Mouse (Mus musculus): ENCODE data around the gene Capn13. TPM values are rescaled to one million over a fixed set of nuclear protein-coding genes. Genes with fewer than 3 reads are reported as not detected.

The Capn13 gene
- 1.0 and 1.2 TPM in 2 replicates for polyA plus RNA-seq (2015; fragmentation: Nextera tagmentation; extraction: Ambion mirVana)

GRCm38 (mm10) chr17:73400862-73401261 lies at the start of gene Capn13:
Gene Capn13, minus strand, starts transcription at chr17:73400866.
- Histone ChIP-seq H3K4me2 (replicated peaks) (no peak within 1 kb of the TSS), H3K27me3 (replicated peaks) (no peaks in the 10 kb centered on the region), H3K4me1 (replicated peaks) (no peaks in the 10 kb centered on the region), H3K9ac (no peak within 1 kb of the TSS), H3K4me3 (replicated peaks) (no peak within 1 kb of the TSS), H3K36me3 (no peaks in the 10 kb centered on the region), H3K9me3 (no peaks in the 10 kb centered on the region), H3K27ac (no peak within 1 kb of the TSS)
- WGBS = 83% methylated on average over 2 of the region's 2 CpGs
- no peak; the same call in 1 of the 2 replicates for ATAC-seq

GRCm38 (mm10) chr17:73449104-73449503 lies 48.4 kb upstream of the Capn13 start:
- no peak overlapping the region for H3K4me2 ChIP-seq (replicated peaks)
- H3K27ac ChIP-seq = no peak overlapping the region
- H3K4me1 ChIP-seq (replicated peaks) = no peaks in the 10 kb centered on the region
- H3K4me3 ChIP-seq (replicated peaks) = no peak overlapping the region
- H3K36me3 ChIP-seq = no peaks in the 10 kb centered on the region
- H3K9me3 ChIP-seq = no peaks in the 10 kb centered on the region
- no peak for ATAC-seq
- no peak overlapping the region for H3K9ac ChIP-seq
- no peaks in the 10 kb centered on the region for H3K27me3 ChIP-seq (replicated peaks)

GRCm38 (mm10) chr17:73440798-73441197 lies 40.1 kb upstream of the Capn13 start:
- H3K27ac ChIP-seq = no peak overlapping the region
- H3K36me3 ChIP-seq = no peaks in the 10 kb centered on the region
- ATAC-seq = no peak
- no peaks in the 10 kb centered on the region for H3K9me3 ChIP-seq
- no peak overlapping the region for H3K4me2 ChIP-seq (replicated peaks)
- WGBS = 88% methylated on average over 1 of the region's 1 CpGs
- H3K4me3 ChIP-seq (replicated peaks) = no peak overlapping the region
- H3K27me3 ChIP-seq (replicated peaks) = no peaks in the 10 kb centered on the region
- no peak overlapping the region for H3K9ac ChIP-seq
- no peaks in the 10 kb centered on the region for H3K4me1 ChIP-seq (replicated peaks)

- peak; percentile 90 for ATAC-seq
- no peaks in the 10 kb centered on the region for H3K9me3 ChIP-seq
- H3K9ac ChIP-seq = no peak overlapping the region
- no peaks in the 10 kb centered on the region for H3K36me3 ChIP-seq
- no peaks in the 10 kb centered on the region for H3K27me3 ChIP-seq (replicated peaks)
- H3K4me1 ChIP-seq (replicated peaks) = 0 out of 2 replicates have a peak, but pooled peaks cover 4% of the 10 kb centered on the region
- no peak overlapping the region for H3K27ac ChIP-seq
- no peak overlapping the region for H3K4me2 ChIP-seq (replicated peaks)
- WGBS = 12% methylated on average over 2 of the region's 2 CpGs
- H3K4me3 ChIP-seq (replicated peaks) = no peak overlapping the region
These were observed 31.9 kb upstream of the Capn13 start for GRCm38 (mm10) chr17:73432564-73433006.

GRCm38 (mm10) chr17:73432058-73432457 lies 31.4 kb upstream of the Capn13 start:
- Histone ChIP-seq H3K4me3 (replicated peaks) (no peak overlapping the region), H3K36me3 (no peaks in the 10 kb centered on the region), H3K4me2 (replicated peaks) (no peak overlapping the region), H3K27ac (no peak overlapping the region), H3K9ac (no peak overlapping the region), H3K9me3 (no peaks in the 10 kb centered on the region), H3K27me3 (replicated peaks) (no peaks in the 10 kb centered on the region), H3K4me1 (replicated peaks) (0 out of 2 replicates have a peak, but pooled peaks cover 4% of the 10 kb centered on the region)
- 59% methylated on average over 1 of the region's 1 CpGs for WGBS
- ATAC-seq = peak; percentile 79

GRCm38 (mm10) chr17:73417382-73417781 lies 16.7 kb upstream of the Capn13 start:
- no peaks in the 10 kb centered on the region for H3K9me3 ChIP-seq
- ATAC-seq = no peak
- no peak overlapping the region for H3K4me2 ChIP-seq (replicated peaks)
- H3K4me1 ChIP-seq (replicated peaks) = no peaks in the 10 kb centered on the region
- H3K36me3 ChIP-seq = no peaks in the 10 kb centered on the region
- no peaks in the 10 kb centered on the region for H3K27me3 ChIP-seq (replicated peaks)
- WGBS = 45% methylated on average over 2 of the region's 2 CpGs
- H3K4me3 ChIP-seq (replicated peaks) = no peak overlapping the region
- H3K9ac ChIP-seq = no peak overlapping the region
- H3K27ac ChIP-seq = no peak overlapping the region

- no peak overlapping the region for H3K9ac ChIP-seq
- H3K27ac ChIP-seq = no peak overlapping the region
- H3K27me3 ChIP-seq (replicated peaks) = no peaks in the 10 kb centered on the region
- no peak overlapping the region for H3K4me2 ChIP-seq (replicated peaks)
- ATAC-seq = no peak
- H3K4me3 ChIP-seq (replicated peaks) = no peak overlapping the region
- H3K4me1 ChIP-seq (replicated peaks) = no peaks in the 10 kb centered on the region
- 47% methylated on average over 6 of the region's 6 CpGs for WGBS
- H3K9me3 ChIP-seq = no peaks in the 10 kb centered on the region
- no peaks in the 10 kb centered on the region for H3K36me3 ChIP-seq
These were observed 15.6 kb upstream of the Capn13 start for GRCm38 (mm10) chr17:73416181-73416795.

- 46% methylated on average over 4 of the region's 4 CpGs for WGBS
- no peak for ATAC-seq
- no peak overlapping the region for H3K4me3 ChIP-seq (replicated peaks)
These were observed 11.2 kb upstream of the Capn13 start for GRCm38 (mm10) chr17:73411817-73412216.

GRCm38 (mm10) chr17:73401272-73401671 lies 606 bp upstream of the Capn13 start:
- H3K4me1 ChIP-seq (replicated peaks) = no peaks in the 10 kb centered on the region
- no peak overlapping the region for H3K27ac ChIP-seq
- no peak overlapping the region for H3K4me2 ChIP-seq (replicated peaks)
- no peaks in the 10 kb centered on the region for H3K36me3 ChIP-seq
- H3K9me3 ChIP-seq = no peaks in the 10 kb centered on the region
- no peak overlapping the region for H3K9ac ChIP-seq
- no peak overlapping the region for H3K4me3 ChIP-seq (replicated peaks)
- H3K27me3 ChIP-seq (replicated peaks) = no peaks in the 10 kb centered on the region
- WGBS = 47% methylated on average over 2 of the region's 2 CpGs
- ATAC-seq = peak; percentile 30

More at GRCm38 (mm10) chr17:73411817-73412216, 11.2 kb upstream of the Capn13 start:
- H3K27me3 ChIP-seq (replicated peaks) = no peaks in the 10 kb centered on the region
- no peaks in the 10 kb centered on the region for H3K9me3 ChIP-seq
- no peaks in the 10 kb centered on the region for H3K36me3 ChIP-seq
- H3K4me2 ChIP-seq (replicated peaks) = no peak overlapping the region
- no peak overlapping the region for H3K9ac ChIP-seq
- no peak overlapping the region for H3K27ac ChIP-seq
- H3K4me1 ChIP-seq (replicated peaks) = no peaks in the 10 kb centered on the region

GRCm38 (mm10) chr17:73399136-73399535 lies 1.5 kb downstream of the Capn13 start:
- H3K4me2 ChIP-seq (replicated peaks) = no peak overlapping the region
- WGBS = 30% methylated on average over 2 of the region's 2 CpGs
- no peaks in the 10 kb centered on the region for H3K27me3 ChIP-seq (replicated peaks)
- H3K4me3 ChIP-seq (replicated peaks) = no peak overlapping the region
- ATAC-seq = peak; percentile 74
- H3K27ac ChIP-seq = no peak overlapping the region
- H3K9ac ChIP-seq = no peak overlapping the region
- H3K4me1 ChIP-seq (replicated peaks) = no peaks in the 10 kb centered on the region
- H3K36me3 ChIP-seq = no peaks in the 10 kb centered on the region
- no peaks in the 10 kb centered on the region for H3K9me3 ChIP-seq

- Histone ChIP-seq H3K27ac (no peak overlapping the region), H3K4me3 (replicated peaks) (no peak overlapping the region), H3K4me2 (replicated peaks) (no peak overlapping the region), H3K27me3 (replicated peaks) (no peaks in the 10 kb centered on the region), H3K9ac (no peak overlapping the region), H3K9me3 (no peaks in the 10 kb centered on the region), H3K4me1 (replicated peaks) (no peaks in the 10 kb centered on the region), H3K36me3 (no peaks in the 10 kb centered on the region)
- WGBS = 77% methylated on average over 1 of the region's 1 CpGs
- ATAC-seq = no peak
These were observed 7.3 kb downstream of the Capn13 start for GRCm38 (mm10) chr17:73393361-73393760.

GRCm38 (mm10) chr17:73391771-73392170 lies 8.9 kb downstream of the Capn13 start:
- ATAC-seq = no peak
- no peaks in the 10 kb centered on the region for H3K9me3 ChIP-seq
- H3K4me3 ChIP-seq (replicated peaks) = no peak overlapping the region
- no peaks in the 10 kb centered on the region for H3K36me3 ChIP-seq
- no peak overlapping the region for H3K27ac ChIP-seq
- no peaks in the 10 kb centered on the region for H3K27me3 ChIP-seq (replicated peaks)
- no peaks in the 10 kb centered on the region for H3K4me1 ChIP-seq (replicated peaks)
- no peak overlapping the region for H3K9ac ChIP-seq
- no peak overlapping the region for H3K4me2 ChIP-seq (replicated peaks)
- 85% methylated on average over 4 of the region's 4 CpGs for WGBS
